Mouse (Mus musculus): ENCODE results near the gene Syngap1.

DNA sequence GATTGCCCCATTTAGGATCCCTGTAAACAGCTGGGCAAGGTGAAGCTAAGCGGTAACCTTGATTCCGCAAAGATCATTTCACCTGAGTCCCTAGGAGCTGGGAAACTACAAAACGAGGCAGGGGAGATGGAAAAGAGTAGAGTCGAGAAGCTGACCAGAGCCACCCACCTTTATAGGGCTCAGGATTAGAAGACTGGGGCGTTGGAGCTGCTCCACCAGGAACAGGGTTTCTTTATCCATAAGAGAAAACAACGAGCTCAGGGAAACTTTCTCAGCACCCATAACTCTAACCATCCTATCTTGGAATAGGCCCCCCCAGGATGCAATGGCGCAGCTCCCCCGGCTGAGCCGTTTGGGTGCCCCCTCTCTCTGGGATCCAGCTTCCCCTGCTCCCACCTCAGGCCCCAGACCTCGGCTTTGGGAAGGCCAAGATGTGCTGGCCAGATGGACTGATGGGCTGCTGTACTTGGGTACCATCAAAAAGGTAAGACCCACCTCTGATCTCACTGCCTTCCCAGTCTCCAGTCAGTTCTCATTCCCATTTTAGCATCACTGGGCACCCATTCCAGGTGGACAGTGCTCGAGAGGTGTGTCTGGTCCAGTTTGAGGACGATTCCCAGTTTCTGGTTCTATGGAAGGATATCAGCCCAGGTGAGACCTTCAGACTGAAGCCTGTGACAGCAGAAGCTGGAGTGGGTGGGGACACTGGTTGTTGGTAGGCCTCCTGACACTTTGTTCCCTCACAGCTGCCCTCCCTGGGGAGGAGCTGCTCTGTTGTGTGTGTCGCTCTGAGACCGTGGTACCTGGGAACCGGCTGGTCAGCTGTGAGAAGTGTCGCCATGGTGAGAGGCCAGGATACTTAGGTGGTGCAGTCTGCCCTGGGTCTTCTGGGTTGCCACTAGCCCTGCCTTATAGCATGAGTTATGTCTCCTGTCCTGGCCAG lies 6.9 kb upstream of the Syngap1 start:
- no peak for TF ChIP-seq POLR2A (IDR thresholded peaks at IDR 0.05; ENCODE audit: borderline replicate concordance, control insufficient read depth, low read depth, low read length)
- TF ChIP-seq CTCF (IDR thresholded peaks at IDR 0.05; ENCODE audit: control insufficient read depth, insufficient read depth, low read length), result no peak
